Mouse (Mus musculus): ENCODE measurements around the gene Wnk4.

DNA sequence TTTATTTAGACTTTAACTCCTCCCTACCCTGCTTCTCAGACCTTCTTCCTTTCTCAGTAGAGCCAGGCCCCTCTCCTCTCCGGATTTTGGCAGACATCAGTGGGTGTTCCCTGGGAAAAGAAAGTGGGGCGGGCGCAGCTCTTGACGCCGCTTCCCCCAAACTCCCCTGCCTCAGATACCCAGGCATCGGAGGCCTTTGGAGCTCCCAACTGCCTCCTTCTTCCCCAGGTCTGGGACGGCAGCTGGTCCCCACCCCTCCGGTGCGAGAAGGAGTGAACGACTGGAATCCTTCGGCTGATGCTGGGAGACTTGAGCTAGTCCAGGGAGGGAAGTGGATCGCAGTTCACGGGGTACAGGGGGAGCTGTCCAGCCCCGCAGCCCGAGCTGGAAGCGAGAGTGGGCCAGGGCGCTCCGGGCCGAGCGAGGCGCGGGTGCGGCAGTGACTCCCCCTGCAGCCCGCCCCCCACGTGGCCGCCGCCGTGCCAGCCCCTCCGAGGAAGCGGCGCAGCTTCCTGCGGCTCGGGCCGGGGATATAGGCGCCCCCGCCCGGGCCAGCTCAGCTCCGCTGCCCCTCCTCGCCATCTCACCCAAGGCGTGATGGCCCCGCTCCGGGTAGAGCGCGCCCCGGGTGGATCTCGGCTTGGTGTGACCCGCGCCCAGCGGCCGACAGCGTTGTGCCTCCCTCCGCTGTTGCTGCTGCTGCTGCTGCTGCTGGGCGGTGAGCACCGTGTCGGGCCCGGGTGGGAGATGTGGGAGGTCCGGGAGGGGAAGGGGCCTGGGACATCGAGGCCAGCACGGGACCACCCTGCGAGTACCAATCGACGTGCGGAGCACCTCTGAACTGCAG lies 14.3 kb upstream of the Wnk4 start, which contains the start of gene Ramp2:
- TF ChIP-seq CTCF (IDR thresholded peaks at IDR 0.05; ENCODE audit: low read depth) (0 out of 2 replicates have a peak, but pooled peaks have one; percentile 5), EP300 (IDR thresholded peaks at IDR 0.05; ENCODE audit: low read depth) (no peak)

Data from liver, postnatal 0 days (tissue).